Mouse (Mus musculus) liver, embryonic 14.5 days (tissue): ENCODE results near the gene Chst5. TPM values are rescaled to one million over a fixed set of nuclear protein-coding genes. Genes with fewer than 3 reads are reported as not detected.

Experiments
- ATAC-seq: fragments of 200-750 bp; cut with Nextera tagmentation; 2 replicates; pipeline ENCODE4 v1.8.0; 2017; ENCODE audit warnings: moderate number of reproducible peaks, mild to moderate bottlenecking, moderate library complexity; ENCODE audit not compliant: insufficient read depth
- DNase-seq, 3 experiments: peaks; one replicate each; pipeline ENCODE4 v3.0.0-alpha.2; 2012 to 2013; ENCODE audit warnings: low read depth in 3 of 3, low spot score in 3 of 3
- H3K27ac ChIP-seq: fragments of 300-500 bp; sonication (generic); 2 replicates; pipeline ENCODE4 v1.5.1; 2014; ENCODE audit warnings: moderate library complexity, mild to moderate bottlenecking, control low read depth, inconsistent platforms
- H3K27me3 ChIP-seq: fragments of 300-500 bp; sonication (generic); 2 replicates; pipeline ENCODE4 v1.6.1; 2014; ENCODE audit warnings: mild to moderate bottlenecking, low read length, moderate library complexity; ENCODE audit not compliant: control insufficient read depth, insufficient read depth
- H3K36me3 ChIP-seq: fragments of 300-500 bp; sonication (generic); replicated peaks from 2 replicates; pipeline ENCODE4 v1.6.1; 2014; ENCODE audit warnings: low read depth; ENCODE audit not compliant: control insufficient read depth, insufficient read depth
- H3K4me1 ChIP-seq, 2 experiments: fragments of 200-500 bp in 1 of 2; fragments of 300-500 bp in 1 of 2; sonication (generic) in 1 of 2; replicated peaks; 2 replicates each; pipeline ENCODE4 v1.6.1; 2012 to 2014; ENCODE audit warnings: antibody characterized with exemption in 1 of 2, inconsistent platforms in 1 of 2, low read length in 1 of 2; ENCODE audit not compliant: control insufficient read depth in 2 of 2, insufficient read depth in 2 of 2
- H3K4me2 ChIP-seq: fragments of 300-500 bp; sonication (generic); 2 replicates; pipeline ENCODE4 v1.6.1; 2014; ENCODE audit warnings: low read depth, mild to moderate bottlenecking, control low read depth, moderate library complexity
- H3K4me3 ChIP-seq, 2 experiments: fragments of 200-500 bp in 1 of 2; fragments of 300-500 bp in 1 of 2; sonication (generic) in 1 of 2; 2 replicates each; pipeline ENCODE4 v1.5.1; 2012 to 2014; ENCODE audit warnings: low read depth in 2 of 2, low read length in 2 of 2, mild to moderate bottlenecking in 2 of 2, control low read depth in 1 of 2, inconsistent platforms in 1 of 2, moderate library complexity in 1 of 2; ENCODE audit not compliant: insufficient read depth in 1 of 2
- H3K9ac ChIP-seq: fragments of 300-500 bp; sonication (generic); replicated peaks from 2 replicates; pipeline ENCODE4 v1.6.1; 2014; ENCODE audit warnings: mild to moderate bottlenecking, control low read depth, moderate library complexity
- H3K9me3 ChIP-seq: fragments of 300-500 bp; sonication (generic); 2 replicates; pipeline ENCODE4 v1.6.1; 2016; ENCODE audit warnings: low read length, mixed read lengths; ENCODE audit not compliant: control insufficient read depth
- CTCF ChIP-seq: IDR thresholded peaks from 2 replicates; pipeline ENCODE4 v1.5.1; 2016; ENCODE audit warnings: antibody characterized with exemption, low read depth, control low read depth
- EP300 ChIP-seq: IDR thresholded peaks from 2 replicates; pipeline ENCODE4 v1.6.1; 2016; ENCODE audit warnings: antibody characterized with exemption, low read depth
- WGBS: fragments of 180-500 bp; shearing (Covaris S2); extraction: QIAGEN DNeasy Blood & Tissue Kit; methylation state at CpG from one replicate; pipeline ENCODE4 v1.1.7; 2014; ENCODE audit not compliant: insufficient replicate concordance; 5-methylcytosine and 5-hydroxymethylcytosine counted together
- polyA plus RNA-seq, 2 experiments: library from polyadenylated mRNA; depleted of rRNA in 1 of 2; stranded (reverse) in 1 of 2; unstranded in 1 of 2; fragments of >200 nt; fragmentation: Nextera tagmentation in 1 of 2; extraction: Ambion mirVana in 1 of 2; gene quantifications; 2 replicates each; pipeline versions ENCODE4 v1.2.1 to v1.2.3; 2012 to 2014

Gene Chst5
- polyA plus RNA-seq, 2 experiments, result 0.03 TPM; not detected in 1

- no peaks in the 10 kb centered on the region for H3K4me1 ChIP-seq
- TF ChIP-seq EP300, result no peak
- TF ChIP-seq CTCF, result peak; percentile 72
- no peak overlapping the region for H3K4me3 ChIP-seq
- DNase-seq, result no peak
- H3K9ac ChIP-seq, result no peak overlapping the region
- H3K36me3 ChIP-seq, result no peaks in the 10 kb centered on the region
- no peaks in the 10 kb centered on the region for H3K9me3 ChIP-seq
- no peak overlapping the region for H3K4me2 ChIP-seq
- no peak for ATAC-seq
- no peak overlapping the region for H3K27ac ChIP-seq
- peaks cover 14% of the 10 kb centered on the region for H3K27me3 ChIP-seq
- WGBS, result 83% methylated on average over 7 of the region's 7 CpGs
Observed at GRCm38 (mm10) chr8:111894955-111895354, 15.3 kb downstream of the Chst5 start.

- ATAC-seq (no peak), DNase-seq (no peak)
- Histone ChIP-seq H3K36me3 (no peaks in the 10 kb centered on the region), H3K4me3 (no peak overlapping the region), H3K9ac (no peak overlapping the region), H3K27ac (no peak overlapping the region), H3K27me3 (peaks cover 24% of the 10 kb centered on the region), H3K4me2 (no peak overlapping the region), H3K9me3 (no peaks in the 10 kb centered on the region), H3K4me1 (peaks cover 7% of the 10 kb centered on the region in 2 experiments; a peak in 3 of 4 replicates)
- TF ChIP-seq EP300 (no peak), CTCF (no peak)
- 29% methylated on average over 5 of the region's 5 CpGs for WGBS
Observed at GRCm38 (mm10) chr8:111892615-111893014, 17.6 kb downstream of the Chst5 start.

- H3K9ac ChIP-seq, result no peak overlapping the region
- no peak for ATAC-seq
- H3K27me3 ChIP-seq, result peaks cover 24% of the 10 kb centered on the region
- no peaks in the 10 kb centered on the region for H3K36me3 ChIP-seq
- DNase-seq, result no peak
- no peak overlapping the region for H3K27ac ChIP-seq
- peaks cover 7 to 11% of the 10 kb centered on the region in 2 experiments; a peak in 3 of 4 replicates for H3K4me1 ChIP-seq
- H3K4me2 ChIP-seq, result no peak overlapping the region
- TF ChIP-seq CTCF, result no peak
- TF ChIP-seq EP300, result no peak
- H3K4me3 ChIP-seq, result no peak overlapping the region
- no peaks in the 10 kb centered on the region for H3K9me3 ChIP-seq
- 15% methylated on average over 8 of the region's 8 CpGs for WGBS
Observed at GRCm38 (mm10) chr8:111891983-111892382, 18.3 kb downstream of the Chst5 start.

GRCm38 (mm10) chr8:111890911-111891303 lies 19.3 kb downstream of the Chst5 start:
- no peak overlapping the region for H3K4me3 ChIP-seq
- H3K9me3 ChIP-seq, result no peaks in the 10 kb centered on the region
- H3K9ac ChIP-seq, result no peak overlapping the region
- H3K4me2 ChIP-seq, result no peak overlapping the region
- ATAC-seq (no peak), DNase-seq (no peak)
- WGBS, result 47% methylated on average over 6 of the region's 6 CpGs
- H3K36me3 ChIP-seq, result no peaks in the 10 kb centered on the region
- H3K4me1 ChIP-seq, result peaks cover 7 to 16% of the 10 kb centered on the region in 2 experiments; a peak in 3 of 4 replicates
- TF ChIP-seq EP300, result no peak
- no peak for TF ChIP-seq CTCF
- no peak overlapping the region for H3K27ac ChIP-seq
- peaks cover 24% of the 10 kb centered on the region for H3K27me3 ChIP-seq

GRCm38 (mm10) chr8:111889931-111890910 lies 20.0 kb downstream of the Chst5 start:
- H3K4me3 ChIP-seq, result no peak overlapping the region

More at GRCm38 (mm10) chr8:111889931-111890910, 20.0 kb downstream of the Chst5 start:
- 15% methylated on average over 86 of the region's 86 CpGs for WGBS
- H3K36me3 ChIP-seq, result no peaks in the 10 kb centered on the region
- H3K4me2 ChIP-seq, result no peak overlapping the region
- H3K9ac ChIP-seq, result no peak overlapping the region
- no peak for TF ChIP-seq EP300
- H3K4me1 ChIP-seq, result peaks cover 7 to 16% of the 10 kb centered on the region in 2 experiments; a peak in 3 of 4 replicates
- peaks cover 24% of the 10 kb centered on the region for H3K27me3 ChIP-seq
- ATAC-seq (no peak), DNase-seq (no peak)
- no peak overlapping the region for H3K27ac ChIP-seq
- H3K9me3 ChIP-seq, result no peaks in the 10 kb centered on the region
